Mouse (Mus musculus) brain, embryonic 14.5 days (tissue): ENCODE results near the gene Msx2. TPM values are rescaled to one million over a fixed set of nuclear protein-coding genes. Genes with fewer than 3 reads are reported as not detected.
A peak's percentile ranks its signal among the peaks of the same experiment; 100 is the strongest.

Experiments
- DNase-seq: peaks from one replicate; pipeline ENCODE4 v3.0.0-alpha.2; 2011; ENCODE audit warnings: low read depth
- CTCF ChIP-seq: fragments of 200-500 bp; IDR thresholded peaks from 2 replicates; pipeline ENCODE4 v1.5.1; 2012; ENCODE audit warnings: inconsistent platforms, mild to moderate bottlenecking, moderate library complexity, borderline replicate concordance; ENCODE audit not compliant: insufficient read depth, insufficient read length; ENCODE audit errors: extremely low read depth
- POLR2A ChIP-seq: fragments of 200-500 bp; IDR thresholded peaks from 2 replicates; pipeline ENCODE4 v1.6.1; 2012; ENCODE audit warnings: mild to moderate bottlenecking, inconsistent platforms, borderline replicate concordance; ENCODE audit not compliant: poor library complexity, insufficient read depth, insufficient read length, severe bottlenecking; ENCODE audit errors: extremely low read depth
- polyA plus RNA-seq: library from polyadenylated mRNA; depleted of rRNA; stranded (reverse); fragments of >200 nt; gene quantifications from 2 replicates; pipeline ENCODE4 v1.2.3, GENCODE M21; 2012

The Msx2 gene
- polyA plus RNA-seq, 1 experiment, result 2.5 TPM

GRCm38 (mm10) chr13:53475701-53476188 lies 2.9 kb upstream of the Msx2 start:
- TF ChIP-seq CTCF (no peak), POLR2A (no peak)
- peak; percentile 75 for DNase-seq

- TF ChIP-seq CTCF, result no peak
- TF ChIP-seq POLR2A, result no peak
- no peak for DNase-seq
These were observed 1.6 kb upstream of the Msx2 start for GRCm38 (mm10) chr13:53474491-53474890.

- no peak for DNase-seq
- TF ChIP-seq CTCF (no peak), POLR2A (no peak)
These were observed 1.1 kb upstream of the Msx2 start for GRCm38 (mm10) chr13:53473991-53474390.

- DNase-seq, result no peak
- TF ChIP-seq POLR2A (no peak), CTCF (no peak)
These were observed 417 bp upstream of the Msx2 start for GRCm38 (mm10) chr13:53473291-53473690.

- TF ChIP-seq CTCF (no peak), POLR2A (no peak)
- DNase-seq, result no peak
These were observed 804 bp downstream of the Msx2 start for GRCm38 (mm10) chr13:53471926-53472613.

- DNase-seq, result no peak
- TF ChIP-seq POLR2A (no peak), CTCF (no peak)
These were observed 1.5 kb downstream of the Msx2 start for GRCm38 (mm10) chr13:53471411-53471810.

- DNase-seq, result no peak
- TF ChIP-seq CTCF (no peak), POLR2A (no peak)
These were observed 2.3 kb downstream of the Msx2 start for GRCm38 (mm10) chr13:53470437-53471151.

- no peak for TF ChIP-seq CTCF
- no peak for TF ChIP-seq POLR2A
- no peak for DNase-seq
These were observed 3.1 kb downstream of the Msx2 start for GRCm38 (mm10) chr13:53469756-53470155.

GRCm38 (mm10) chr13:53468171-53468570 lies 4.7 kb downstream of the Msx2 start:
- no peak for DNase-seq
- no peak for TF ChIP-seq CTCF
- no peak for TF ChIP-seq POLR2A

GRCm38 (mm10) chr13:53466189-53466866 lies 6.5 kb downstream of the Msx2 start:
- no peak for TF ChIP-seq POLR2A
- no peak for TF ChIP-seq CTCF
- DNase-seq, result no peak

- TF ChIP-seq CTCF (no peak), POLR2A (no peak)
- DNase-seq, result no peak
These were observed 7.6 kb downstream of the Msx2 start for GRCm38 (mm10) chr13:53465191-53465820.

GRCm38 (mm10) chr13:53464441-53465001 lies 8.4 kb downstream of the Msx2 start:
- DNase-seq, result no peak

More at GRCm38 (mm10) chr13:53464441-53465001, 8.4 kb downstream of the Msx2 start:
- no peak for TF ChIP-seq CTCF
- TF ChIP-seq POLR2A, result no peak
